Mouse (Mus musculus): ENCODE results near the gene Rasal2. TPM values are rescaled to one million over a fixed set of nuclear protein-coding genes. Genes with fewer than 3 reads are reported as not detected.

Rasal2 gene
- total and polyA plus RNA-seq, 3 experiments, result 1.5 to 2.6 (median 1.7) TPM

DNA sequence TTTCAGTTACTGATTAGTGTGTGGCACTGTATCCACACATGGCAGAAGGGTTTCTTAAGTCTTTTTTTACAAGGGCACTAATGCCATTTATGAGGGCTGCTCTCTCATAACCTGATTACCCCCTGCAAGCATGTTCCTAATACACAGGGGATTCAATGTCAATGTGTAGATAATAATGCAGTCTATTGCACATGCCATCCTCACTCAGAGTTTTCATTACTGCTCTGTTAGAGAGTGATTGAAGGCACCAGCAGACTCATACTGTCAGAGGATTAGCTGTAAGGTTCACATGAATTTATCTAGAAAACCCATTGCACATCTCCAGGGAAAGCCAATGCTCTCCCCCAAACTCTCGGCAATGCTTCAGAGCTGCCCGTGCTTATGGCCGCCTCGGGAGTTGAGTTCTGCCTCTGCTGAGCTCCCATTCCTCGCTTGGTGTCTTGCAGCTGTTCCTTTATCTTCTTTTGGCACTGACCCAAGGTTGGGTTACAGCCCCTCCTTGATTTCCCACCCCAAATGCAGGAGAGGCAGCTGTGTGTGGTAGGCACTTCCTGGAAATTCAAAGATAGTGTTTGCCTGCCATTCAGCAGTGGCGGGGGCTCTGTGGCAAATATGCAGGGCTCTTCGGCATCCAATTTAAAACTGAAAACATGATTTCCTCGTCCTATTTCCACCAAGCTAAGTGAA lies 13.5 kb upstream of the Rasal2 start:
- peak overlapping the region; percentile 32; the same call in 1 of the 2 replicates for H3K4me2 ChIP-seq (ENCODE audit: insufficient read depth, low read depth, poor library complexity, severe bottlenecking)
- TF ChIP-seq USF2 (conservative IDR thresholded peaks at IDR 0.05; ENCODE audit: low read depth, low read length), result no peak
- TF ChIP-seq CHD1 (IDR thresholded peaks at IDR 0.05; ENCODE audit: low read depth, low read length), result no peak
- TF ChIP-seq MAZ (IDR thresholded peaks at IDR 0.05; ENCODE audit: low read depth, low read length), result no peak
- TF ChIP-seq CHD2 (IDR thresholded peaks at IDR 0.05; ENCODE audit: low read length), result no peak
- TF ChIP-seq POLR2AphosphoS2 (IDR thresholded peaks at IDR 0.05; ENCODE audit: low read depth, low read length), result no peak
- no peak for TF ChIP-seq TBP (conservative IDR thresholded peaks at IDR 0.05; ENCODE audit: low read depth, low read length)
- TF ChIP-seq ZKSCAN1 (IDR thresholded peaks at IDR 0.05; ENCODE audit: borderline replicate concordance, low read depth, low read length), result no peak
- no peak for TF ChIP-seq USF1 (IDR thresholded peaks at IDR 0.05; ENCODE audit: low read depth, low read length)
- H3K27ac ChIP-seq (ENCODE audit: insufficient read depth, low read depth), result no peak overlapping the region
- H3K79me2 ChIP-seq (replicated peaks; ENCODE audit: control insufficient read depth, extremely low read depth, insufficient read depth, poor library complexity, severe bottlenecking), result no peaks in the 10 kb centered on the region
- in situ Hi-C loops (cut with MboI; ENCODE audit: low pct_ligation_motif_present, low pct_unique_long_range_greater_than_20kb, low sequenced_read_pairs), result no loop called here
- H3K9me3 ChIP-seq (replicated peaks; ENCODE audit: low read length), result no peaks in the 10 kb centered on the region
- no peak overlapping the region for H3K9ac ChIP-seq (ENCODE audit: insufficient read depth, low read depth)
- H3K36me3 ChIP-seq (replicated peaks in 1 of 2; ENCODE audit: control insufficient read depth in 1 of 2, insufficient read depth in 1 of 2, low read length in 1 of 2), result no peaks in the 10 kb centered on the region
- H3K4me3 ChIP-seq (replicated peaks in 1 of 3; ENCODE audit: low read depth in 2 of 3, low read length in 2 of 3, poor library complexity in 1 of 3), result no peak overlapping the region
- DNase-seq (ENCODE audit: extremely low read depth), result no peak
- H3K4me1 ChIP-seq (ENCODE audit: control insufficient read depth in 1 of 2, insufficient read depth in 2 of 2), result peaks cover 0 to 27% of the 10 kb centered on the region in 2 experiments; a peak in 3 of 4 replicates
- H3K27me3 ChIP-seq (replicated peaks), result peaks cover 4% of the 10 kb centered on the region
- dilution Hi-C loops (cut with MboI; ENCODE audit: extremely low pct_ligation_motif_present, extremely low pct_unique_long_range_greater_than_20kb, low sequenced_read_pairs), result no loop called here

DNA sequence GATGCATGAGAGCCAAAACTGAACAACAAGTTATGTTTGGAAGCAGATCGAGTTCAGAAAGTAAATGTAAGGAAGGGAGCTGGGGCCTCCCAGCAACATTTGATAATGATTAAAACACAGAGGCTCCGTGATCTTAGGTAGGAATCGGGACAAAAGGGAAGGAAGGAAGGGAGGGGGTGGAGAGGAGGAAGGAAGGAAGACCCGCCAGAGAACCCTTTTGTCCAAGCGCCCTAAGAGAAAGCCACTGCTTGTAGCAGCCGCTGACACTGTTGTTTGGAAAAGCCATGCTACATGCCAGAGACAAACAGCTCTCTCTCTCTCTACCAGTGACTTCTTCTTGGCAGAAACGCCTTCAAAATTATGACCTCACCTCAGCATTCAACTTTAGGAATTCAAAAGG lies 5.5 kb upstream of the Rasal2 start:
- DNase-seq (ENCODE audit: extremely low read depth), result no peak
- Histone ChIP-seq H3K27ac (ENCODE audit: insufficient read depth, low read depth) (no peak overlapping the region), H3K9me3 (replicated peaks; ENCODE audit: low read length) (no peaks in the 10 kb centered on the region), H3K4me2 (ENCODE audit: insufficient read depth, low read depth, poor library complexity, severe bottlenecking) (no peak overlapping the region), H3K27me3 (replicated peaks) (no peaks in the 10 kb centered on the region), H3K9ac (ENCODE audit: insufficient read depth, low read depth) (no peak overlapping the region), H3K4me1 (ENCODE audit: control insufficient read depth in 1 of 2, insufficient read depth in 2 of 2) (peaks cover 0 to 28% of the 10 kb centered on the region in 2 experiments; a peak in 2 of 4 replicates), H3K79me2 (replicated peaks; ENCODE audit: control insufficient read depth, extremely low read depth, insufficient read depth, poor library complexity, severe bottlenecking) (no peaks in the 10 kb centered on the region), H3K36me3 (replicated peaks in 1 of 2; ENCODE audit: control insufficient read depth in 1 of 2, insufficient read depth in 1 of 2, low read length in 1 of 2) (peaks cover 0 to 36% of the 10 kb centered on the region in 2 experiments), H3K4me3 (replicated peaks in 1 of 3; ENCODE audit: low read depth in 2 of 3, low read length in 2 of 3, poor library complexity in 1 of 3) (no peak overlapping the region)
- dilution Hi-C loops (cut with MboI; ENCODE audit: extremely low pct_ligation_motif_present, extremely low pct_unique_long_range_greater_than_20kb, low sequenced_read_pairs) (no loop called here), in situ Hi-C loops (cut with MboI; ENCODE audit: low pct_ligation_motif_present, low pct_unique_long_range_greater_than_20kb, low sequenced_read_pairs) (no loop called here)
- TF ChIP-seq ELF1 (IDR thresholded peaks at IDR 0.05; ENCODE audit: low read depth, low read length) (no peak), ETS1 (conservative IDR thresholded peaks at IDR 0.05; ENCODE audit: low read depth, low read length) (no peak)

DNA sequence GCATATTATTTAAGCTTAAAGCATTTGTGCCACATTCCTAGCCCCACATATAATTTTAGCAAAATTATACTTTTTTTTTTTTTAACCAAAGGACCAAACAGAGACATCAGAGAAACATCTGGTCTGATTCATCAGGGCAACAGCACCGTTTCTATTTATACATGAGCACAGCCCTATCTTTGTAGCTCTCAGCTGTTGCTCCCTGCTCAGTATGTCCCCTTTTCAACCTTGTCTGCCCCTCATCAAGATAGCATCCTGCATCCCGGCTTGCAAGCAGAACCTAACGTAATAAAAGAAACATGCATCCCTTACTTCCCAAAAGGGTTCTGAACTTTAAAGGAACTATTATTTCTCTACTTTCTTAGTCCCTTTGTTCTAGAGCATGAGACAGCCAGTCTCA lies 5.0 kb upstream of the Rasal2 start:
- in situ Hi-C loops (cut with MboI; ENCODE audit: low pct_ligation_motif_present, low pct_unique_long_range_greater_than_20kb, low sequenced_read_pairs) (no loop called here), dilution Hi-C loops (cut with MboI; ENCODE audit: extremely low pct_ligation_motif_present, extremely low pct_unique_long_range_greater_than_20kb, low sequenced_read_pairs) (no loop called here)
- no peak for TF ChIP-seq NRF1 (IDR thresholded peaks at IDR 0.05; ENCODE audit: low read depth, low read length)
- no peak overlapping the region for H3K27ac ChIP-seq (ENCODE audit: insufficient read depth, low read depth)
- no peak overlapping the region for H3K4me2 ChIP-seq (ENCODE audit: insufficient read depth, low read depth, poor library complexity, severe bottlenecking)
- H3K9ac ChIP-seq (ENCODE audit: insufficient read depth, low read depth), result no peak overlapping the region
- no peak for DNase-seq (ENCODE audit: extremely low read depth)
- peaks cover 0 to 28% of the 10 kb centered on the region in 2 experiments; a peak in 2 of 4 replicates for H3K4me1 ChIP-seq (ENCODE audit: control insufficient read depth in 1 of 2, insufficient read depth in 2 of 2)
- no peaks in the 10 kb centered on the region for H3K9me3 ChIP-seq (replicated peaks; ENCODE audit: low read length)
- H3K79me2 ChIP-seq (replicated peaks; ENCODE audit: control insufficient read depth, extremely low read depth, insufficient read depth, poor library complexity, severe bottlenecking), result no peaks in the 10 kb centered on the region
- no peaks in the 10 kb centered on the region for H3K27me3 ChIP-seq (replicated peaks)
- peaks cover 0 to 36% of the 10 kb centered on the region in 2 experiments for H3K36me3 ChIP-seq (replicated peaks in 1 of 2; ENCODE audit: control insufficient read depth in 1 of 2, insufficient read depth in 1 of 2, low read length in 1 of 2)
- H3K4me3 ChIP-seq (replicated peaks in 1 of 3; ENCODE audit: low read depth in 2 of 3, low read length in 2 of 3, poor library complexity in 1 of 3), result no peak overlapping the region

Measured in CH12.LX (cell line).